Mouse (Mus musculus) gastrocnemius, postnatal 14 days (tissue): ENCODE measurements around the gene Rpl29. TPM values are rescaled to one million over a fixed set of nuclear protein-coding genes. Genes with fewer than 3 reads are reported as not detected.
A peak's percentile ranks its signal among the peaks of the same experiment; 100 is the strongest.

Experiments used
- DNase-seq: peaks from one replicate; pipeline ENCODE4 v3.0.0; 2021; ENCODE audit warnings: mixed read lengths
- intact Hi-C: fragments of 180-260 bp; cut with DNase I; formaldehyde crosslinking; loops from one replicate; pipeline ENCODE4 v1.15.1; 2025; ENCODE audit warnings: low total_unique reads
- long read RNA-seq, 2 experiments: library from polyadenylated mRNA; stranded (forward); transcript quantifications; one replicate each; pipeline ENCODE4 v2.0.0; 2021
- total RNA-seq, 2 experiments: library from RNA; stranded (reverse); gene quantifications; 2 replicates each; pipeline ENCODE4 v1.2.3; 2021

Rpl29 gene
- total RNA-seq, result 100 to 1,000 TPM; 350 to 424 TPM
- long read RNA-seq, experiment 1, transcript Rpl29-203 (4 exons, 733 nt), result major isoform, 60 of 79 reads
- long read RNA-seq, experiment 1, transcript Rpl29-201 (4 exons, 710 nt), result minor isoform, 14 of 79 reads
- long read RNA-seq, experiment 1, partial matches to known transcripts, result 2 of 79 reads
- long read RNA-seq, experiment 1, other reads (novel, unspliced or antisense), result 0 of 79 reads
- long read RNA-seq, experiment 2, transcript Rpl29-203 (4 exons, 733 nt), result major isoform, 66 of 90 reads
- long read RNA-seq, experiment 2, transcript Rpl29-201 (4 exons, 710 nt), result minor isoform, 19 of 90 reads
- long read RNA-seq, experiment 2, partial matches to known transcripts, result 0 of 90 reads
- long read RNA-seq, experiment 2, other reads (novel, unspliced or antisense), result 2 of 90 reads

DNA sequence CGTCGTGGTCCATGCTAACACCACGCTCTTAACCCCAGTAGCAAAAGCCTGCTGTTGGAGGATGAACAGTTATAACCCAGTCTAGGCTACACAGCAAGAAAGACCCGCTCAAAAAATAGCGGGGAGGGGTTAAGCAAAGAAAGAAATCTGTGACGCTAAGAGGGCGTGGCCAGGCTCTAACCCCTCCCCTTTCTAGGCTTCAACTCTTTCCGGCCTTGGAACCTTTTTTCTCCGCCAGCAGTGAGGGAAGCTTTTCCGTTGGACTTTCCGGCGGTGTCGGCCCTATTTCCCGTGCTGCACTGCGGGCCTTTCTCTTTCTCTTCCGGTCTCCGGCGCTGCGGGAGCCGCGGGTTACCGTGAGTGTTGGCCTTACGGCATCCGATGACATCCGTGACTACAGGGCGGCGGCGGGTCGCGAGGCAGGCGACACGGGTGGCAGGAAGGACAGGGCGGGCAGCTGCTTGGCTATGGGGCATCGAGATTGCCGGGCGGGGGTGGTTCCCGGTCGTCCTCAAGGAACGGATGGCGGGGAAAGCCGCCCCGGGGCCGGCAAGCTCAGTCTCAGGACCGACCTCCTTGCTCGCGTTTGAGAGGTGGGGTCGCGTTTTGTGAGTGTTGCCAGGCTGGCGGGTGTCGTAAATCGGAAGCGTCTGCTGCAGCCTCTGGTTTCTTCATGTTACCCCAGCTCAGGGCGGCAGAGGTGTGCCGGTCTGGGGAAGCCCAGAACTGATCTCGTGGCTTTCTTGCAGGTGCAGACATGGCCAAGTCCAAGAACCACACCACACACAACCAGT is at the start of gene Rpl29:
TSS of gene Rpl29 (plus strand) at position 234 of the 794 bp plus-strand sequence.
- intact Hi-C loops, result no loop called here
- peak; percentile 93 for DNase-seq

DNA sequence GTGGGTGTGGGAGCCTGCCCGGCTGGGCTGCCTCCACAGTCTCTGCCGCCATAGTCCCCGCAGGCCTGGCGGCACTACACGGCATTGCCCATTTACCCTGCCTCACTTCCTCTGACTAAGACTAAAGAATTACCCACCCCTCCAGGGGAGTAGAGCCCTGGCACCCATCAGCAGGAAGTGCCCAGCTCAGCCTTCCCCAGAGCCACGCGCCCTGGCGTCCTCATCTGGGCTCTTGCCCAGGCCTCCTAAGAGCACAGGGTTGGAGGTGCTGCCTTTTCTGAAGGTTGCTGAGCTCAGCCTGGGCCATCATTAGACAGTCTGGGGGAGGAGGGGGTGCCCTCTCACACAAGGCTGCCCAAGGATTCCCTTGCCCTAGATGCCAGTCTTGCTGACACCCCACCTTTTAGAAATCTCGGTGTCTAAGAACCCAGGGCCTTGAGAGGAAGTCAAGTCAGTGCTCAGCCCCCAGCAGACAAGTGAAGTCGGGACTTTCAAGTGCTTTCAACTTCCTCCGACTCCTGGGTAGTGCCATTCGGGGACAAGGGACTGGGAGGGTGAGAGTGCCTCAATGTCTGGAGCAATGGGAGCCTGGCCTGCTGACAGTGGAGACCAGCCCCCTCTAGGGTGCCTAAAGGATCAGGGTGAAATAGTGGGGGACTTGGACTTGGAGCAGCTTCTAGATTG is 42.9 kb upstream of the Rpl29 start:
- no peak for DNase-seq
- intact Hi-C loops, result no loop called here

DNA sequence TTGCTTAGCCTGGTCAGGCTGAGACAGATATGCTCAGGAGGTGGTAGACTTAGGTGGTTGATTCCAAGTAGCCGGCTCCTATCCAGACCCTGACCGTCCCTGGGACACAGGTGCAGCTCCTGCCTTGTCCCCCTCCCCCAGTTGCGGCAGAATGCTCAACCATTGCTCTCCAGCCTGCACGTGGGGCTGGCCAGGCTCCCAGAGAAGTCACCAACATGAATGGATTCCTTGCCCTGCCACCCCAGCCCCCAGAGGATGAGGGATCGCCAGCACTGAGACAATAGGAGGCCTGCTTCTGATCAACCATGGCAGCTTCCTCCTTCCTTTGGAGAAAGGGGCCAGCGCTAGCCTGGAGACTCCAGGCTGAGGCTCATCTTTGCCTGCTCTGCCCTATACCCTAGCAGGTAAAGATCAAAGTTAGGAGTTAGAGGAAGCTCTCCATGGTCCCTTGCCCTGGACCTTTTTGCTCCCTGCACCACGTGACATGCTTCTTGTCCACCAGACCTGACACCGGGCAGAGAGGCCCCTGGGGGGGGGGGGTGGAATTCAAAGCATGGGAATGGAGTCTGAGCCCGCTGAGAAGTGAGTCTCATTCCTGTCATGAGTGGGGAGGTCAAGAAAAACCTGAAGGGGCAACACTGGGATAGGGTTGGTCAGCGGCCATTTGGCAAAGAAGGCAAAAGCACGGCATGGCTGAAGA is 36.3 kb upstream of the Rpl29 start:
- no peak for DNase-seq

DNA sequence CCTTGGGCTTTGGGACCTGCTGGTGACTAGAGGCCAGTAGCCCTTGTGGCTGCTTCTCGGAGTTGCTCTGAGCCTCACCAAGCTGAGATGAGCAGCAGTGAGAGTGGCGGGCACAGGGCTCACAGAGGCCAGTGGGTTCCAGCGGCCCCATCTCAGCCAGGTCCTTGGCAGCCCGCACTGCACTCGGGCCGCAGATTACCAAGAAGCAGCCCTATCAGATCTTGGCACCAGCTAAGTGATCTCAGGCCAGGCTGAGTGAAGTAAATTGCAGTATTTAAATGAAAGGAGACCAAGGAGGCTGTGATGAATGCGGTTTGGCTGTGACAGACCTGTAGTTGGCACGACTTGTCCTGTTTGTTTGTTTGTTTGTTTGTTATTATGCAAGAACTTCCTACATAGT is 35.7 kb upstream of the Rpl29 start:
- intact Hi-C loops, result no loop called here
- no peak for DNase-seq

More for the DNA sequence above, 36.3 kb upstream of the Rpl29 start:
- intact Hi-C loops, result no loop called here

DNA sequence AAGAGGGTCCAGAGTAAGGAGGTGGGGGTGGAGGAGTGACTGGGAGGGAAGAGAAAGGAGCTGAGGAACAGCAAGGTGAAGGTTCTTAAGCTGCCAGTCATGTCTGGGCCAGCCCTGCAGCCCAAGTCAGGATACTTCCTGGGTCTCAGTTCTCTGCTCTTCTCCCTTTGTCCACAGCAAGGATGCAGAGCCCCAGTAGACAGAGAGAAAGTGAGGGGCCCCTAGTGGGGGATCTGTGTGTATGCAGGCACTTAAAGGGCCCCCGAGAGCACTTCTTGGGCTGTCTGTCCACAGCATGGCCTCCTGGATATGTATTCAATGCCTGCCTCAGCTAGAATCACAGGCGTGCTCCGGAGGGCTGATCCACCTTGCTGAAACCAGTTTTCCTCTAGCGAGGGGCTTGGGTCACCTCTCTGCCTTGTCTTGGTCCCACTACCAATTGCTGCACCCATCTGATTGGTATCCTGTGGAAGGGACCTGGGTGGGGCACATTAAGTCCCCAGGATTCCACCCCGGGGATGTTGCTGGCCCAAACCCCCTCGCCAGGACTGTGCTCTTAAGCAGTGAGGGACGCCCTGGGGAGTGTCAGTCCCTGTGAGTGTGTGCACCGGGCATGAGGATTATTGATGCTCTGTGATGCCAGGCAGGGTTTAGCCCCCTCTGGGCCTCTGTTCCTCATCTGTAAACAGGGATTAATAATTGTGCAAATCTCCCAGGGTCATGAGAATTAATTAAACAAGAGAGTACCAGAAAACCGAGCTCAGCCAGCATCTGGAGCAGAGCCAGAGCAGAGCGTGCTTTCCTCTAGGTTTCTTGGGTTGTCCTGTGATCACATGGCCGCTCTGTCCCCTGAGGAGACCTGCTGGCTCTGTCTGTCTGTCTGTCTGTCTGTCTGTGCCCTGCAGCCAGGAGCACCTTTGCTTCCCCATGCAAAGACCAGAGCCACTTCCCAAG is 34.3 kb upstream of the Rpl29 start:
- intact Hi-C loops, result no loop called here
- no peak for DNase-seq

DNA sequence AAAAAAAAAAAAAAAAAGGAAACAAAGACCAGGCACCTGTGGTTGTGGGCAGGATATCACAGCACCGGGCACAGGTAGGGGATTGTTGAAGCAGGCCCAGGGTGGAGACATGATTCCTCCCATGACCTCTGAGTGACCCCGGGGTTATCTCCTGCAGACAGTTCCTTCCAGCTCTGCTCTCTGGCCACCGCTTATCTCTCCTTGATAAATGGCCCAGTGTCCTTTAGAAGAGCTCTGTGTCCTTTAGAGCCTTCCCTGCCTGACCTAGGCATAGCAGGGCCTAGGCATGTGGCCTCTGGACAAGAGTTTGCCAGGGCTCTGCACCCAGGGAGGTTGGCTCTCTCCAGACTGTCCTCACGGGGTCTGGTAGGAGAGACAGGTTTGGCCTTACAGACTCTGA is 31.5 kb upstream of the Rpl29 start:
- DNase-seq, result no peak

DNA sequence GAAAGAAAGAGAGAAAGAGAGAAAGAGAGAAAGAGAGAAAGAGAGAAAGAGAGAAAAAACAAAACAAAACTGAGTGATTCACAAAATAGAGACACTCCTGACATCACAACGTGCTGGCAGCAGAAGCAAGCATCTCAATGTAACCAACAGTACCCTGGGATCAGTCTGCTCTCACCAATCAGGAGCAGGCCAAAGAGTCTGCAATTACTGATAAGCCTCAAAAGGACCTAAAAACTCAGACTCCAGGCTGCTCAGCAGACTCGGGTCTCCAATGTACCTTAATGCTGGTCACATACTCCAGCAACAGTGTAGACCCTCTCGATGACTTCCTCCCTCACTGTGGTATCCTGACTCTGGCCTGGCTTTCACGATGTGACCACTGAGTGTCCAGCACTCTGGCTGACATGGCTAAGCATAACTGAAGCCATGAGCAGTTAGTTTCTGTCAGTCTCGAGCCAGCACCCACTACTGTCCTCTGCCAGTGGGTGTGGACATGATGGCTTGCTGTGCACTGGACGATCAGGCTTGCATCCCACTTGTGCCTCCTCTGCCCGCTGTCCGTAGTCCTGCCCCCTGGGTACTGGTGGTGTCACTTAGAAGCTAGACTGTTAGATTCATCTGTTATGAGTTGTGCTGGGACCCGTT is 30.5 kb upstream of the Rpl29 start:
- intact Hi-C loops, result no loop called here
- DNase-seq, result no peak

More for the DNA sequence above, 31.5 kb upstream of the Rpl29 start:
- intact Hi-C loops, result no loop called here

DNA sequence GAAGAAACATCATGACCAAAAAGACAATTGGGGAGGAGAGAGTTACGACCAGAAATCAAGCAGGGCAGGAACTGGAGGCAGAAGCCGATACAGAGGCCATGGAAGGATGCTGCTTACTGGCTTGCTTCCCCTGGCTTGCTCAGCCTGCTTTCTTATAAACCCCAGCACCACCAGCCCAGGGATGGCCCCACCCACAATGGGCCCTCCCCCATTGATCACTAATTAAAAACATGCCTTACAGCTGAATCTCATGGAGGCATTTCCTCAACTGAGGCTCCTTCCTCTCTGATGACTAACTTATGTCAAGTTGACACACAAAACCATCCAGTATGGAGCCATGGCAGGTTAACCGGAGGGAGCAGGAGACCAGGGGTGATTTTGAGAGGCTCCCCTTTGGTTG is 29.4 kb upstream of the Rpl29 start:
- DNase-seq, result no peak
- intact Hi-C loops, result no loop called here

DNA sequence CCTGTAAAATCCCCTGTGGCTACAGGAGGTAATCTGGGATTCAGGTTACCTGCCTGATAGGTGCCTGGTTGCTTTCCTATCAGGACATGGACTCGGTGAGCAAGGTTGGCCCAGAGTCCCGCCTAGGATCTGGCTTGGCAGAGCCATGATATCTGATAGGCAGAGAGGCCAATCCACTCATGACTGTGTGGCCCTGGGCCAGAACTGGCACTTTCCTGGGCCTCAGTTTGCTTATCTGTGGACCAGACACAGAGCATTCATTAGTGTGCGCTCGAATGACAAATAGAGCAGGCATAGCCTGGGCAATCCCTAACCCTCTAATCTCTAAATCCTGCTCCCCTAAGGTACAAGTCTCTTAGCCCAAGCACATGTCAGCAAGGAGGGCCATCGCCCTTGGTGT is 27.1 kb upstream of the Rpl29 start:
- no peak for DNase-seq
- intact Hi-C loops, result no loop called here

DNA sequence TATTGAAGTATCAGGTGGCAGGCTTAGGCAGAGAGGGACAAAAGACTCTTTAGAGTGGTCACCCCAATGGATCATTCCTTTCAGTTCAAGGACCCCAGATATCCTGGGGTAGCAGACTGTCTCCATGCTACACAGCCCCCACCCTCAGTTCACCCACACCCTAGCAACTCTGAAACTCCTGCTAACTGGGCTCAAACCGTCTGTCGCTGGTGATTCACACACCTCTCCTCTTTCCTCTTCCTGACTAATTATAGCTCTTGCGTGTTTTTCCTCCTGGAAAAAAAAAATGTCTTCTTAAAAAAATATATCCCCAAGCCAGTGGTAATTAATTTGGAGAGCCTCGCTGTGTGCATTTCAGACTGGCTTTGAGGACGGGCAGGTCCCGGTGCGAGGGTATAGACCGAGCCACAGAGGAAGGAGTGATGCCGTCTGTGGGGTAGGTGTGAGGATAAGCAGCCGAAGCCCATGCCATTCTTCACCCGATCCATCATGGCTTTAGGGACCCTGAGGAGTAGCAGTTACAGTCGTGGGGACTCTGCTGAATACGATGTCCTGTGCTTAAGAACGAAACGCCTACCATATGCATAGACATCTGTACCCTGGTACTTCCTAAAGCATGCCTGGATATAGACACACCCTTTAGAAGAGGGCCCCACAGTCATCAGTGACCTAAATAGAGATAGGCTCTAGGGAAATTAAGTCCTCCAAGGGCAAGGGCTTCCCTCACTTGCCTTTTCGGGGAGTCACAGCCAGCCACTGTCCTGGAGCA is 26.5 kb upstream of the Rpl29 start:
- no peak for DNase-seq

DNA sequence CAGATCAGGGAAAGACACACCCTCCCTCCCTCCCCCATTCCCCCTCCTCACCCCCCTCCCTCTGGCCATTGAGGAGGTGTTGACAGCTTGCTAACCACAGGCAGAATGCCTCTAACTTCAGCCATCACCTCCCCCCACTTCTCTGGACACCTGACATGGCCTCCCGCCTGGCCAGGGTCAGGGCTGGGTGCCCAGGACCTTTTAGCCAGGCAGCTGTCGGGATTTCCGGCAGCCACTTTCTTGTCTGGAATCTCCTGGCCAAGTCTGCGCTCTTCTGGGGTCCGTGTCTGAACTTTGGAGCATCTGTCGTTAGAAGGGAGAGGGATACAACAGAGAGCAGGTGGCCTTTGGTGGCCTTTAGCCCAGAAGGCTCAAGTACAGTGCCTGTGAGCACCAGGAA is 24.0 kb upstream of the Rpl29 start:
- intact Hi-C loops, result no loop called here
- peak; percentile 82 for DNase-seq

More for the DNA sequence above, 26.5 kb upstream of the Rpl29 start:
- intact Hi-C loops, result no loop called here

DNA sequence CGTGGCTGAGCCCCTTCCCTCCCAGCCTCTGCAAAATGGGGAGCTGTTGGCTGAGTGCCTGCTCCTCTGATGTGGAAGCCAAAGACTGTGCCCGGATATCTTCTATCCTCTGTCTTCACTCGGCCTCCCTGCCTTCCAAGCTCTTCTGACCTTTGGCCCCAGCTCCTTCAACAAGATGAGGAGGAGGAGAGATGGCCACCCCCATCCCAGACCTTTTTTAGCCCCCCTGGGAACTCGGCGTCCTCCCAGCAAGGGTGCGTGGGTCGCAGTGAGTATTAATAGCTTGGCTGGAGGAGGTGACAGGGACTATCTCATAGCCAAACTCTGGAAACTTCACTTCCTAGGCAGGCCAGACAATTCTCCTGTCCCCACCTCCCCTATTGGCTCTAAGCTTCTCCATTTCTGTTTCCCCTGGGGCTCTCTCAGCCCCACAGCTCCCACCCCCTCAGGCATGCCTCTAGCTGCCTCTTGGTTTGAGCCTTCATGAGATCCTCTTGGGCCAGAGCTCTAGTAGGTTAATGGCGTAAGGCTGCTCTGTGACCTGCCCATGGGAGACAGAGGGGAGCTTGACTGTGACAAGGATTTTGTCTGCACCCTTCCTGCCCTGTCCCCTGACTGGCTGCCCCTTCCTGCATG is 22.7 kb upstream of the Rpl29 start:
- intact Hi-C loops, result no loop called here
- no peak for DNase-seq

DNA sequence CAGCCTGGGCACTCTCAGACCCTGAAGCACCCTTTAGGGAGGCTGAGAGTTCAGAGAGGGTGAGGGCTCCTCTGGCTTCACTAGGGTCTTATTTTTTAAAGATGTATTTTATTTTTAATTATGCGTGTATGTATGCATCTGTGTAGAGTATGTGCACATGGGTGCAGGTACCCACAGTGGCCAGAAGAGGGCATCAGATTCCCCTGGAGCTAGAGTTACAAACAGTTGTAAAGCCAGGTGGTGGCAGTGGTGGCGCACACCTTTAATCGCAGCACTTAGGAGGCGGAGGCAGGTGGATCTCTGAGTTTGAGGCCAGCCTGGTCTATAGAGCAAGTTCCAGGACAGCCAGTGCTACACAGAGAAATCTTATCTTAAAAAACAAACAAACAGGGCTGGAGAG is 20.2 kb upstream of the Rpl29 start:
- intact Hi-C loops, result no loop called here
- DNase-seq, result no peak

DNA sequence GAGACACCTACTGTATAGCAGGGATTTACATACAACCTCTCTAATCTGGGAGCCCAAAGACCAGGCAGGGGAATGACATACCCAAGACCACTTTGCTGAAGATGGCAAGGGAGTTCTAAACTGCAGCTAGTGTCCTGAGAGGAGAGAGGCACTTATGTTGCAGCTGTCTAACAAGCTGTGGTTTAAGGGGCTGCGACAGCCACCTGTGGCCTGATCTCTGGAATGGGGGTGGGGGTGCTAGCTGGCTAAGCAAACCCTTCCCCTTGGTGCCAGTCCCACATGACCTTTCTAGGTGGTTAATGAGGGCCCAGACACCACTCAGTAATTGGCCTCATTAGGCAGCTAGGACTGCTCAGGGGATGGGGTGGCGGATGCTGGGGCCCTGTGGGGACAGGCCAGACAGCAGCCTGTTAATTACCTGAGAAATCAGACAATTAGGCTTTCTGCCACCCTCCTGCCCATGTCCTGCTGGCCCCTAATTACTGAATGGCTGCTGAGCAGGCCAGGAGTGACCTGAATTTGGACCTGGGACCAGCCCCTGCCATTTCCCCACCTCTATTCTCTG is 19.1 kb upstream of the Rpl29 start:
- intact Hi-C loops, result no loop called here
- no peak for DNase-seq

DNA sequence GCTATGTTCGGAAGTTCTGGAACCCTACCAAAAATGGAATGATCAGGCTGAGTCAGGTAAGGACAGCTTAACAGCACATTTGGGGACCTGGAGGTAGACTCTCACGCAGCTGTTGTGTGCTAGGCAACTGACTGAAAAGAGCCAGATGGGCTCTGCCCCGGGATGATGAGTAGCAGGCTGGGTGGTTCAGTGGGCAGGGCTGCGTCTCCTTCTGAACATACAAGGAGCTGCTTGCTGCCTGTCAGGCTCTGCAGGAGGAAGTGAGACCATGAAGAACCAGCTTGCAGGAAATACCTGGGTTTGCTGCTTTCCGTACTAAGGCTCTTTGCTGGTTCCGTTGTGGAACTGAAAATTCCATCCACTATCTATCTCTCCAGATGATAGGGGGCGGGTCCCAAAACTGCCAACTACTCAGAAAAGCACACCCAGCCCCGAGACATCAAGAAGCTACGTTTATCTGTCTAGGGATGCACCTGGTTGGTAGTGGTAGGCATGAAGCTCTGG is 18.1 kb upstream of the Rpl29 start:
- DNase-seq, result no peak
- intact Hi-C loops, result no loop called here

DNA sequence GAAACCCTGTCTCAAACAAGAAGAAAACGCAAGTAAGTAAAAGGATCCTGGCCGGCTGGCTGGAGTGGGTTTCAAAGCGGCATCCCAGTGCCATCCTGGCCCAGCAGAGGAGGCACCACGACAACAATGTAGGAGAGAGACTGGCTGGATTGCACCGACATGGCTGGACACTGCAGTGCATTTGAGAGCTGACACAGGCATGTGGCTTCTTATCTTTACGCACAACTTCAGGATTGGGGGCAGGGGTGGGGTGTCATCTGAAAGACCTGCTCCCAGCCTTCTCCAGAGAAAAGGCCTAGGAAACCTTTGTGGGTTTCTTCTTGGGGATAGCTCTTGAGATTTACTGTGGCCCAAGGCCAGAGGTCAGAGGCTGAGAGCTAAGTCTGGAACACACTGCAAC is 17.5 kb upstream of the Rpl29 start:
- DNase-seq, result no peak
- intact Hi-C loops, result no loop called here

DNA sequence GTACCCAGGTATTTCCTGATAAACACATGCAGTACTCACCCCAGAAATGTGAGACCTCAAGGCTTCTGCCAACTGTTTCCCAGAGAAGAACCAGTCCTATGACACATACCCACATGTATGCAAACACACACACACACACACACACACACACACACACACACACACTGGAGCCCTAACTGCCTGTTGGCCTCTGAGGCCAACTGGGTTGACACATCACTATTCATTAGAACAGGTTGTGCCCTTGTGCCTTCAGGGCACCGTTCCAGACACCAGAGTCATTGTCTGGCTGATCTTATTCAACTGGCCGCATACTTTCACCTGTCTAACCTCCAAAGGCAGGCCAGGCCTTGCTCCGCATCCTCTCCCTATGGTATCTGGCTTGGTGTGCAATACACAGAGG is 17.0 kb upstream of the Rpl29 start:
- intact Hi-C loops, result no loop called here

More for the DNA sequence above, 17.0 kb upstream of the Rpl29 start:
- no peak for DNase-seq
